9 mouse cellular contexts compared by ENCODE assay signal in the genomic region with DNA sequence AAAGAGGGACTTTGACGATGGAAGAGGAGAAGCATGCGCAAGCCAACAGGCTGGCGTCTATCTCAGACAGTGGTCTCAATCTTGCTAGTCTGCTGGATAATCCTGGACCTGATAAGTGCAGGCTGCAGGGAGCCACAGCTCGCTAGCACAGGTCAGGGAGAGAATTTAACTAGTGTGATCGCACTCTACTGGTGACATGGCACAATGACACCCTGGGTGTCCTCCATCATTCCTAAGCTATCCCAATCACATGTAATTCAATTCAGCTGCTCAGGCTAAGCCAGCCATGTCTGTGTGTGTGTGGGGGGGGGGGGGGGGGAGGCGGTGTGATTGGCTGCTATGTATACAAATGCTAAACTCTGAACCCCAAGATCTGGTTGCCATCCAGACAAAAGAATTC. TPM values are rescaled to one million over a fixed set of nuclear protein-coding genes. Genes with fewer than 3 reads are reported as not detected.
DNase-seq lines count a peak whose midpoint lies in the region; ATAC-seq and TF ChIP-seq lines count a peak whose summit lies in the region.
"Had no signal": no experiment of that assay in that cellular context is flagged by ENCODE, and none has a peak within 500 bp of the region (broad histone marks: within the 10 kb centered on the region; RNA-seq: fewer than 3 reads in every experiment).

No protein-coding gene starts in this region.

- peak; percentile 17 for TF ChIP-seq CTCF in C2C12 (IDR thresholded peaks at IDR 0.05; ENCODE audit: control insufficient read depth, insufficient read depth, insufficient read length)

- no peak overlapping the region for H3K4me3 ChIP-seq in C2C12 (ENCODE audit: insufficient read depth, poor library complexity, severe bottlenecking)
- H3K4me3 ChIP-seq in hindbrain, embryonic 11.5 days (ENCODE audit: low read depth, low read length): no peak overlapping the region
- H3K4me3 ChIP-seq in neural tube, embryonic 11.5 days (ENCODE audit: low read depth, low read length): no peak overlapping the region

- H3K36me3 ChIP-seq in C2C12 (ENCODE audit: control insufficient read depth, insufficient read depth): no peaks in the 10 kb centered on the region
- no peaks in the 10 kb centered on the region for H3K36me3 ChIP-seq in hindbrain, embryonic 11.5 days (ENCODE audit: control insufficient read depth, insufficient read depth, low read length)
- no peaks in the 10 kb centered on the region for H3K36me3 ChIP-seq in neural tube, embryonic 11.5 days (ENCODE audit: control insufficient read depth, insufficient read depth, low read length)

- 7% methylated on average over 6 of the region's 6 CpGs for WGBS in hindbrain, embryonic 11.5 days
- WGBS in neural tube, embryonic 11.5 days: 10% methylated on average over 6 of the region's 6 CpGs

- no peak overlapping the region for H3ac ChIP-seq in C2C12 (ENCODE audit: control insufficient read depth, insufficient read length, low read depth)

- H3K4me1 ChIP-seq in hindbrain, embryonic 11.5 days (replicated peaks; ENCODE audit: control insufficient read depth, insufficient read depth, low read length): no peaks in the 10 kb centered on the region
- H3K4me1 ChIP-seq in neural tube, embryonic 11.5 days (ENCODE audit: control insufficient read depth, insufficient read depth, low read length): no peaks in the 10 kb centered on the region

- no peaks in the 10 kb centered on the region for H3K9me3 ChIP-seq in hindbrain, embryonic 11.5 days (ENCODE audit: control insufficient read depth, low read length)
- no peaks in the 10 kb centered on the region for H3K9me3 ChIP-seq in neural tube, embryonic 11.5 days (ENCODE audit: control insufficient read depth, low read length)

- intact Hi-C loops in left cerebral cortex, postnatal 4 days (cut with DNase I): no loop called here

- no peak overlapping the region for H3K27ac ChIP-seq in hindbrain, embryonic 11.5 days (ENCODE audit: low read depth, low read length)
- H3K27ac ChIP-seq in neural tube, embryonic 11.5 days (ENCODE audit: low read depth, low read length): no peak overlapping the region

- H3K4me2 ChIP-seq in hindbrain, embryonic 11.5 days (replicated peaks; ENCODE audit: low read depth, low read length): no peak overlapping the region
- H3K4me2 ChIP-seq in neural tube, embryonic 11.5 days (ENCODE audit: low read depth): no peak overlapping the region

- H3K79me3 ChIP-seq in C2C12 (ENCODE audit: low read depth): no peaks in the 10 kb centered on the region

- no peak overlapping the region for H3K9ac ChIP-seq in hindbrain, embryonic 11.5 days (ENCODE audit: low read depth, low read length)
- no peak overlapping the region for H3K9ac ChIP-seq in neural tube, embryonic 11.5 days (ENCODE audit: low read length)

- H3K79me2 ChIP-seq in C2C12 (ENCODE audit: control insufficient read depth, insufficient read depth): no peaks in the 10 kb centered on the region

- no peak for DNase-seq in frontal cortex, postnatal 25 days (ENCODE audit: low spot score in 2 of 2)
- DNase-seq in cerebellum, postnatal 25 days: peak; percentile 67 to 76
- peak; percentile 58 for DNase-seq in hindbrain, embryonic 11.5 days (ENCODE audit: low spot score)
- DNase-seq in left cerebral cortex, postnatal 4 days: peak; percentile 37
- peak; percentile 32 for DNase-seq in neural tube, embryonic 11.5 days (ENCODE audit: low spot score)
- DNase-seq in natural killer cell, adult 2 months (ENCODE audit: low spot score in 2 of 2): no peak

- ATAC-seq in frontal cortex, adult (ENCODE audit: low TSS enrichment): peak; percentile 64; the same call in 1 of the 2 replicates
- ATAC-seq in hindbrain, embryonic 11.5 days (ENCODE audit: low FRiP score): peak; percentile 67
- peak; percentile 53 for ATAC-seq in neural tube, embryonic 11.5 days (ENCODE audit: insufficient read depth, low FRiP score, low TSS enrichment)

- H3K27me3 ChIP-seq in C2C12 (ENCODE audit: control insufficient read depth, insufficient read depth, insufficient read length): no peaks in the 10 kb centered on the region
- no peaks in the 10 kb centered on the region for H3K27me3 ChIP-seq in hindbrain, embryonic 11.5 days (ENCODE audit: control insufficient read depth, insufficient read depth, low read length)
- H3K27me3 ChIP-seq in neural tube, embryonic 11.5 days (ENCODE audit: control insufficient read depth, insufficient read depth, low read length): no peaks in the 10 kb centered on the region

TF ChIP-seq in C2C12, 6 proteins besides CTCF, POLR2A, EP300 and RAD21:
- TF ChIP-seq FOSL1 (IDR thresholded peaks at IDR 0.05; ENCODE audit: insufficient read depth, low read length, poor library complexity, severe bottlenecking) (no peak), USF1 (IDR thresholded peaks at IDR 0.05; ENCODE audit: low read depth) (no peak), MYOG (IDR thresholded peaks at IDR 0.05; ENCODE audit: control insufficient read depth, extremely low read depth, insufficient read length) (no peak)

RNA-seq across cellular contexts. Expression of a gene that starts 6.6 kb away (rescaled TPM):
- polyA plus RNA-seq in C2C12 (2012; fragmentation: generic; extraction: Trizol): not detected
- not detected in 2 replicates for polyA plus RNA-seq in hindbrain, embryonic 11.5 days (2014; fragmentation: Nextera tagmentation; extraction: Ambion mirVana)
- total RNA-seq in left cerebral cortex, postnatal 4 days (2021): not detected
- polyA plus RNA-seq in neural tube, embryonic 11.5 days (2014; fragmentation: Nextera tagmentation; extraction: Ambion mirVana): not detected in 2 replicates
- polyA plus RNA-seq: large intestine, adult 2 months had no signal

RNA-seq across cellular contexts. Expression of a gene that starts 31.3 kb away (rescaled TPM):
- 0.01 TPM for polyA plus RNA-seq in C2C12 (2012; fragmentation: generic; extraction: Trizol)
- polyA plus RNA-seq in hindbrain, embryonic 11.5 days (2014; fragmentation: Nextera tagmentation; extraction: Ambion mirVana): 1.9 and 2.3 TPM in 2 replicates
- total RNA-seq in left cerebral cortex, postnatal 4 days (2021): 1 to 10 TPM; 3.0 to 5.7 TPM
- 2.2 and 2.5 TPM in 2 replicates for polyA plus RNA-seq in neural tube, embryonic 11.5 days (2014; fragmentation: Nextera tagmentation; extraction: Ambion mirVana)

RNA-seq across cellular contexts. Expression of a gene that starts 46.3 kb away (rescaled TPM):
- polyA plus RNA-seq in C2C12 (2012; fragmentation: generic; extraction: Trizol): 20.0 TPM
- 32.5 and 36.7 TPM in 2 replicates for polyA plus RNA-seq in hindbrain, embryonic 11.5 days (2014; fragmentation: Nextera tagmentation; extraction: Ambion mirVana)
- 10 to 100 TPM; 19.6 to 25.9 TPM for total RNA-seq in left cerebral cortex, postnatal 4 days (2021)
- 37.5 and 41.2 TPM in 2 replicates for polyA plus RNA-seq in neural tube, embryonic 11.5 days (2014; fragmentation: Nextera tagmentation; extraction: Ambion mirVana)

RNA-seq across cellular contexts. Expression of a gene that starts 48.9 kb away (rescaled TPM):
- 0.29 TPM for polyA plus RNA-seq in C2C12 (2012; fragmentation: generic; extraction: Trizol)
- polyA plus RNA-seq in hindbrain, embryonic 11.5 days (2014; fragmentation: Nextera tagmentation; extraction: Ambion mirVana): 3.0 and 3.7 TPM in 2 replicates
- under 1 TPM; 0.84 to 0.91 TPM for total RNA-seq in left cerebral cortex, postnatal 4 days (2021)
- 2.9 and 3.2 TPM in 2 replicates for polyA plus RNA-seq in neural tube, embryonic 11.5 days (2014; fragmentation: Nextera tagmentation; extraction: Ambion mirVana)

Comparison
In these comparisons a context has a peak if more than half of its experiments do, and no peak if none do; other contexts are left out.
1. DNase-seq: peak in cerebellum, postnatal 25 days (2 of 2), hindbrain, embryonic 11.5 days (single experiment), left cerebral cortex, postnatal 4 days (single experiment) and neural tube, embryonic 11.5 days (single experiment); none in frontal cortex, postnatal 25 days (0 of 2) and natural killer cell, adult 2 months (0 of 2).
2. Peak in every context shown above with its lines, with median percentiles within 50 percentile points of each other: ATAC-seq.